Mouse (Mus musculus) testis, adult 2 months (tissue): ENCODE results near the gene Apoa4. TPM values are rescaled to one million over a fixed set of nuclear protein-coding genes. Genes with fewer than 3 reads are reported as not detected.

Experiments used
- H3K27ac ChIP-seq: fragments of 200-500 bp; 2 replicates; pipeline ENCODE4 v1.5.1; 2012; ENCODE audit warnings: low read depth, low read length; ENCODE audit not compliant: control insufficient read depth, insufficient read depth
- H3K27me3 ChIP-seq: fragments of 200-500 bp; 2 replicates; pipeline ENCODE4 v1.6.1; 2012; ENCODE audit warnings: mild to moderate bottlenecking, low read length, moderate library complexity; ENCODE audit not compliant: control insufficient read depth, insufficient read depth
- H3K36me3 ChIP-seq: fragments of 200-500 bp; 2 replicates; pipeline ENCODE4 v1.6.1; 2012; ENCODE audit warnings: mild to moderate bottlenecking, low read length; ENCODE audit not compliant: control insufficient read depth, insufficient read depth
- H3K4me1 ChIP-seq: fragments of 200-500 bp; 2 replicates; pipeline ENCODE4 v1.6.1; 2012; ENCODE audit warnings: low read length; ENCODE audit not compliant: control insufficient read depth, insufficient read depth
- H3K4me3 ChIP-seq: fragments of 200-500 bp; 2 replicates; pipeline ENCODE4 v1.5.1; 2012; ENCODE audit warnings: low read depth, mild to moderate bottlenecking, low read length, moderate library complexity, mixed read lengths; ENCODE audit not compliant: control insufficient read depth
- CTCF ChIP-seq: fragments of 200-500 bp; IDR thresholded peaks from 2 replicates; pipeline ENCODE4 v1.5.1; 2012; ENCODE audit warnings: low read depth, mild to moderate bottlenecking, inconsistent platforms, low read length, moderate library complexity; ENCODE audit not compliant: control insufficient read depth, insufficient read depth, insufficient replicate concordance
- POLR2A ChIP-seq: fragments of 200-500 bp; IDR thresholded peaks from 2 replicates; pipeline ENCODE4 v1.6.1; 2012; ENCODE audit warnings: low read depth, mild to moderate bottlenecking, inconsistent platforms, low read length, moderate library complexity; ENCODE audit not compliant: control insufficient read depth
- polyA plus RNA-seq: library from polyadenylated mRNA; depleted of rRNA; stranded (reverse); fragments of >200 nt; gene quantifications from 2 replicates; pipeline ENCODE4 v1.2.3, GENCODE M21; 2012

The Apoa4 gene
- polyA plus RNA-seq, 1 experiment: 0.15 TPM

- Histone ChIP-seq H3K27ac (no peak overlapping the region), H3K4me3 (no peak overlapping the region), H3K4me1 (peaks cover 11% of the 10 kb centered on the region; the same call in 1 of the 2 replicates), H3K36me3 (no peaks in the 10 kb centered on the region), H3K27me3 (no peaks in the 10 kb centered on the region)
- no peak for TF ChIP-seq POLR2A
These were observed 13.4 kb upstream of the Apoa4 start for GRCm38 (mm10) chr9:46227064-46227614.

GRCm38 (mm10) chr9:46228491-46228890 lies 12.0 kb upstream of the Apoa4 start, which contains the start of gene Apoa1:
Gene Apoa1, plus strand, starts transcription at chr9:46228580.
- TF ChIP-seq POLR2A (no peak), CTCF (no peak)
- Histone ChIP-seq H3K27me3 (no peaks in the 10 kb centered on the region), H3K4me1 (peaks cover 11% of the 10 kb centered on the region; the same call in 1 of the 2 replicates), H3K36me3 (no peaks in the 10 kb centered on the region), H3K4me3 (no peak within 1 kb of the TSS), H3K27ac (no peak within 1 kb of the TSS)

GRCm38 (mm10) chr9:46229573-46230449 lies 10.7 kb upstream of the Apoa4 start:
- no peak for TF ChIP-seq POLR2A
- peak; percentile 48; the same call in 1 of the 2 replicates for TF ChIP-seq CTCF
- Histone ChIP-seq H3K27me3 (no peaks in the 10 kb centered on the region), H3K36me3 (no peaks in the 10 kb centered on the region), H3K4me1 (peaks cover 11% of the 10 kb centered on the region; the same call in 1 of the 2 replicates), H3K4me3 (peak overlapping the region; percentile 32), H3K27ac (no peak overlapping the region)

- H3K27ac ChIP-seq: no peak overlapping the region
- H3K4me1 ChIP-seq: peaks cover 11% of the 10 kb centered on the region; the same call in 1 of the 2 replicates
- H3K27me3 ChIP-seq: no peaks in the 10 kb centered on the region
- H3K36me3 ChIP-seq: no peaks in the 10 kb centered on the region
- TF ChIP-seq CTCF (no peak), POLR2A (no peak)
- H3K4me3 ChIP-seq: peak overlapping the region; percentile 32
These were observed 10.0 kb upstream of the Apoa4 start for GRCm38 (mm10) chr9:46230450-46230975.

GRCm38 (mm10) chr9:46235196-46235595 lies 5.3 kb upstream of the Apoa4 start:
- TF ChIP-seq POLR2A (no peak), CTCF (no peak)
- Histone ChIP-seq H3K36me3 (no peaks in the 10 kb centered on the region), H3K4me3 (no peak overlapping the region), H3K4me1 (peaks cover 5% of the 10 kb centered on the region; the same call in 1 of the 2 replicates), H3K27ac (no peak overlapping the region), H3K27me3 (no peaks in the 10 kb centered on the region)

- peaks cover 3% of the 10 kb centered on the region; the same call in 1 of the 2 replicates for H3K4me1 ChIP-seq
- no peak for TF ChIP-seq CTCF
- TF ChIP-seq POLR2A: no peak
- H3K27ac ChIP-seq: no peak within 1 kb of the TSS
- no peak within 1 kb of the TSS for H3K4me3 ChIP-seq
- H3K27me3 ChIP-seq: no peaks in the 10 kb centered on the region
- H3K36me3 ChIP-seq: no peaks in the 10 kb centered on the region
These were observed 5.1 kb upstream of the Apoa4 start, which contains the start of gene Apoc3 for GRCm38 (mm10) chr9:46235596-46235648. Gene Apoc3, minus strand, starts transcription at chr9:46235636.

GRCm38 (mm10) chr9:46235649-46236048 lies 4.8 kb upstream of the Apoa4 start:
- Histone ChIP-seq H3K4me3 (no peak overlapping the region), H3K36me3 (no peaks in the 10 kb centered on the region), H3K27me3 (no peaks in the 10 kb centered on the region), H3K27ac (no peak overlapping the region), H3K4me1 (peaks cover under 1% of the 10 kb centered on the region; the same call in 1 of the 2 replicates)
- no peak for TF ChIP-seq CTCF
- TF ChIP-seq POLR2A: no peak

GRCm38 (mm10) chr9:46238850-46239249 lies 1.6 kb upstream of the Apoa4 start:
- Histone ChIP-seq H3K4me3 (no peak overlapping the region), H3K36me3 (no peaks in the 10 kb centered on the region), H3K27ac (no peak overlapping the region), H3K4me1 (no peaks in the 10 kb centered on the region), H3K27me3 (no peaks in the 10 kb centered on the region)
- TF ChIP-seq CTCF (no peak), POLR2A (no peak)
